Mouse (Mus musculus): ENCODE results near the gene Slc29a2.

GRCm38 (mm10) chr19:4999445-5000140, 24.1 kb upstream of the Slc29a2 start:
- TF ChIP-seq POLR2A (IDR thresholded peaks at IDR 0.05; ENCODE audit: insufficient read depth, low read length) (no peak), EP300 (IDR thresholded peaks at IDR 0.05; ENCODE audit: insufficient read depth, low read depth, low read length) (no peak), CTCF (IDR thresholded peaks at IDR 0.05; ENCODE audit: low read depth, low read length) (no peak)
